Mouse (Mus musculus): ENCODE data around the gene Pmm1.

DNA sequence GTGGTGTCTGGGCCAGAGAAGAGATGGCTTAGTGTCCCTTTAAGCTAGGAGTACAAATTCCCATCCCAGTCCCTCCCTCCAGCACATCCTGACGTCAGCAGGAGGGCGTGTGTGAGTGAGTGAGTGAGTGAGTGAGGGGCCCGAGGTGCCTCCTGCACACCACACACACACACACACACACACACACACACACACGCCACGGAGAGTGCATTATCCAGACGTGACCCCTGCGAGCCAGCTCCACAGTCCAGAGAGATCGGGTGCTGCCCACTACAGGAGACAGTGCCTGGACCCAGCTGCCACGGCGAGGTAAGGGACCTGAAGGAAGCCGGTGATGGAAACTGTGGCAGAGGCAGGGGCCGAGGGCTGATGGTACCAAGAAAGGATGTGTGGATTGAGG is 24.1 kb downstream of the Pmm1 start, which contains the start of gene Csdc2:
- no peak for TF ChIP-seq CTCF (IDR thresholded peaks at IDR 0.05; ENCODE audit: low read depth, low read length)
- TF ChIP-seq TAL1 (conservative IDR thresholded peaks at IDR 0.05; ENCODE audit: low read depth, low read length), result no peak
- TF ChIP-seq GATA1 (IDR thresholded peaks at IDR 0.05; ENCODE audit: borderline replicate concordance, low read length), result no peak
